Mouse (Mus musculus) spleen, adult 10 weeks (tissue): ENCODE measurements around the gene Vdac2. TPM values are rescaled to one million over a fixed set of nuclear protein-coding genes. Genes with fewer than 3 reads are reported as not detected.

Source experiments
- polyA plus RNA-seq: library from polyadenylated mRNA; stranded (reverse); fragments of 350-450 nt; fragmentation: Illumina TruSeq; extraction: RNeasy Lipid Tissue Mini Kit (QIAGEN cat#74804); gene quantifications from one replicate; pipeline ENCODE4 v1.2.3, GENCODE M21; 2015; ENCODE audit warnings: low replicate concordance; ENCODE audit not compliant: insufficient read depth

Gene Vdac2
- polyA plus RNA-seq, result 248 TPM

DNA sequence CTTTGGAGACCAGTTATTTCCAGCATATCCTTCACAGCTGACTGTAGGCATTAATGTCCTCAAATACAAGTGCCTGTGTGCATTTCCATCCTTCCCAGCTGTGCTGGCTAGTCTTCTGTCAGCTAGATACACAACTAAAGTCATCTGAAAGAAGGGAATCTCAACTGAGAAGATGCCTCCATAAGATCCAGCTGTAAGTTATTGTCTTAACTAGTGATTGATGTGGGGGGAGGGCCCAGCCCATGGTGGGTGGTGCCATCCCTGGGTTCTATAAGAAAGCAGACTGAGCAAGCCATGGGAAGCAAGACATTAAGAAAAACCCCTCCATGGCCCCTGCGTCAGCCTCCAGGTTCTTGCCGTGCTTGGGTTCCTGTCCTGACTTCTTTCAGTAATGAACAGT is at the start of gene Vdac2:
Gene Vdac2 (plus strand): TSS at position 301 of the 400 bp plus-strand sequence.

DNA sequence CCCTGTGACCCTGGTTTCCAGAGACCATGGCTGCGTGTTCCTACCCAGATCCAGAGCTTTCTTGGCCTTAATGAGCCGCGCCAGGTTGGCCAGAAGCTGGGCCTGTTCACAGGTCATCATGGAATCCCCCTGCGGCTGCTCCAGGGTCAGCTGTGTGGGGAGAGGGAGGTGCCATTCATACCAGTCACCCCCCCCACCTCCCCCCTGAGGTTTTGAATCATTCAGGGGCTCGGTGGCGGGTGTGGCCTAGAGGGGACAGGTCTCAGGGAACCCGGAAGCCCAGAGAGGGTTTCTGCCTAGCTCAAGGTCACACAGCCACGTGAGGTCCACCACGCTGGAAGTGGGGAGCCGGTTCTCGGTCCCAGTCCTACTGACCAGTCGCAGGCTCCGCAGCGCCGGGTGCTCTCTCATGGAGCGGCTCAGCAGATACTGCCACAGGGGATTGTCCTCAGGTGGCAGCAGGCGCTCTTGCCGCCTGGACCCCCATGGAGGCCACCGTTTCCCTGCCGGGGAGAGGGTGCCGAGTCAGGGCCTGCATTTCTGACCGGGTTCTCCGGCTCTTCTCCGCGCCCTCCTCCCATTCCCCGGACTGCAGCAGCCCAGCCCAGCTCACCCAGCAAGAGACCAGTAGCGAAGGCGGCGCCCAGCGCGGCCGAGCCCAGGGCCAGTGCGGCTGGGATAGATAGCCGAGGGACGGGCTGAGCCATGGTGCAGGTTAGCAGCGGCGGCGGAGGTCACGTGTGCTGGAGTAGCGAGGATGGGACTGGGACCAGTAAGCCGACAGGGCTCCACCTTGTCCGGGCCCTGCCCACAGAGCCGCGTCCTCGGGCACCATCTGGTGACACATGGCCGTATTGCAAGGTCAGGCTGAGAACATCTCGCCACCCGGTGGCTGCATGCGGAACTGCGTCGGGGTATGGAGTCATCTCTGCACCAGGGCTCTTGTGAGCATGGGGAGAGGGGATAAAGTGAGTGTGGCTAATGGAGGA is 23.4 kb downstream of the Vdac2 start, which contains the start of gene Comtd1:
Gene Comtd1 (minus strand): TSS at position 812 of the 989 bp plus-strand sequence.

Other genes starting within 250 kb of the Vdac2 start
- gene Dupd1, start 110.7 kb upstream of the Vdac2 start, polyA plus RNA-seq, result not detected
- 14.2 TPM for gene Samd8, start 74.7 kb upstream of the Vdac2 start, polyA plus RNA-seq
- gene Dusp13, start 74.1 kb upstream of the Vdac2 start, polyA plus RNA-seq, result not detected
- 2.9 TPM for gene Comtd1, start 23.7 kb downstream of the Vdac2 start, polyA plus RNA-seq
- gene Zfp503, start 164.4 kb downstream of the Vdac2 start, polyA plus RNA-seq, result 2.4 TPM
- 5.8 TPM for gene Lrmda, start 194.5 kb downstream of the Vdac2 start, polyA plus RNA-seq